Mouse (Mus musculus) megakaryocyte, embryonic 14.5 days (primary cell): ENCODE measurements around the gene Rtn1.

Source experiments
- FLI1 ChIP-seq: IDR thresholded peaks from 2 replicates; pipeline ENCODE4 v1.6.1; 2012; ENCODE audit warnings: low read length, inconsistent platforms, mixed read lengths
- GATA1 ChIP-seq: IDR thresholded peaks from 3 replicates; pipeline ENCODE4 v1.6.1; 2012; ENCODE audit warnings: mixed read lengths, low read length, inconsistent platforms, borderline replicate concordance

DNA sequence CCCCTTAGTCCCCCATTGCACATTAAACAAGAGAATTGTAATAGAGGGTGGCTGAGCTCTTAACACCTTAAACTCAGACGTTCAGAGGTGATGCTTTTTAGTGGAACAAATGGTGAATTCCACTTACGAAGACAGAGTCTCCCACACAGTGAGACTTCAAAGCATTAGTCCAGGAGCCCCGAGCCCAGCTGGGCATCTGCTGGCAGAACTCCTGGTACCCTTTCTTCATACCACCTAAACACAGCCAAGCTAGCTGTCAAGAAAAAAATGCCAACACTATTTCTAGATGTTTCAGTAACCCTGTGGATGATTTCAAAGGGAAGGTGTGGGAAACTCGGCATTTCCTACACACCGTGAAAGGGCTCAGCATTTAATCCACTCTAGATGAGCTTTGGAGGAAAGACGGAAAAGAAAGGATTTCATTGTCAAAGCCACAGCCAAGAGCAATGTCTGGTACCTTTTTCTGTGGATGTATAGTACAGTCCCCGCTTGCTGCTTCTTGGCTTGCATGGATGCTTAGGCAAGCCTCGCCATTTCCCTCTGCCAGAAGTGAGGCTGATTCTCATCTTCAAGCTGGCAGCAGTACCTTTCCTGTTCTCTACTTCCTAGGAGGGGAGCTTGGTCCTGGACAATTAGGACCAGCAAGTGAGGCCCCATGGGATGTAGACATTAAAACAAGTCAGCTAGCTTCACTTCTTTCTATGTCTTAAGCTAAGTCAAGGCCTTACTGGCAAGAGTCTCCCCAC, 179.2 kb downstream of the Rtn1 start:
- TF ChIP-seq GATA1 (no peak), FLI1 (no peak)
